Mouse (Mus musculus) neural tube, embryonic 14.5 days (tissue): ENCODE measurements around the gene Gm45837. TPM values are rescaled to one million over a fixed set of nuclear protein-coding genes. Genes with fewer than 3 reads are reported as not detected.

Experiments used
- ATAC-seq: fragments of 200-750 bp; cut with Nextera tagmentation; 2 replicates; pipeline ENCODE4 v1.8.0; 2017; ENCODE audit warnings: low read depth, mild to moderate bottlenecking, moderate TSS enrichment, moderate library complexity
- H3K27ac ChIP-seq: fragments of 300-500 bp; sonication (generic); 2 replicates; pipeline ENCODE4 v1.5.1; 2014; ENCODE audit warnings: low read depth, mild to moderate bottlenecking, control low read depth, low read length, moderate library complexity, mixed read lengths
- H3K27me3 ChIP-seq: fragments of 300-500 bp; sonication (generic); 2 replicates; pipeline ENCODE4 v1.6.1; 2014; ENCODE audit warnings: low read length; ENCODE audit not compliant: control insufficient read depth, insufficient read depth
- H3K36me3 ChIP-seq: fragments of 300-500 bp; sonication (generic); 2 replicates; pipeline ENCODE4 v1.6.1; 2014; ENCODE audit warnings: low read length, mixed read lengths; ENCODE audit not compliant: control insufficient read depth, insufficient read depth
- H3K4me1 ChIP-seq: fragments of 300-500 bp; sonication (generic); 2 replicates; pipeline ENCODE4 v1.6.1; 2014; ENCODE audit warnings: low read length; ENCODE audit not compliant: control insufficient read depth, insufficient read depth
- H3K4me2 ChIP-seq: fragments of 300-500 bp; sonication (generic); 2 replicates; pipeline ENCODE4 v1.6.1; 2014; ENCODE audit warnings: mild to moderate bottlenecking, low read depth, low read length, control low read depth
- H3K4me3 ChIP-seq: fragments of 300-500 bp; sonication (generic); 2 replicates; pipeline ENCODE4 v1.5.1; 2014; ENCODE audit warnings: low read depth, low read length, control low read depth, mixed read lengths
- H3K9ac ChIP-seq: fragments of 300-500 bp; sonication (generic); replicated peaks from 2 replicates; pipeline ENCODE4 v1.6.1; 2014; ENCODE audit warnings: low read depth, mild to moderate bottlenecking, control low read depth, low read length, mixed read lengths
- H3K9me3 ChIP-seq: fragments of 300-500 bp; sonication (generic); 2 replicates; pipeline ENCODE4 v1.6.1; 2016; ENCODE audit warnings: low read length; ENCODE audit not compliant: control insufficient read depth
- WGBS: fragments of 180-500 bp; shearing (Covaris S2); extraction: QIAGEN DNeasy Blood & Tissue Kit; methylation state at CpG from one replicate; pipeline ENCODE4 v1.1.7; 2014; 5-methylcytosine and 5-hydroxymethylcytosine counted together
- polyA plus RNA-seq: library from polyadenylated mRNA; unstranded; fragments of >200 nt; fragmentation: Nextera tagmentation; extraction: Ambion mirVana; gene quantifications from 2 replicates; pipeline ENCODE4 v1.2.1, GENCODE M21; 2014

Gm45837 gene
- polyA plus RNA-seq, 1 experiment from 2014 or later = not detected

- WGBS = 20% methylated on average over 8 of the region's 8 CpGs
- Histone ChIP-seq H3K36me3 (no peaks in the 10 kb centered on the region), H3K9ac (no peak overlapping the region), H3K27me3 (peaks cover 6% of the 10 kb centered on the region; the same call in 1 of the 2 replicates), H3K9me3 (no peaks in the 10 kb centered on the region), H3K27ac (no peak overlapping the region), H3K4me2 (no peak overlapping the region), H3K4me3 (no peak overlapping the region), H3K4me1 (no peaks in the 10 kb centered on the region)
- ATAC-seq = peak; percentile 18; the same call in 1 of the 2 replicates
These were observed 92.7 kb downstream of the Gm45837 start for GRCm38 (mm10) chr7:101503351-101503750.

DNA sequence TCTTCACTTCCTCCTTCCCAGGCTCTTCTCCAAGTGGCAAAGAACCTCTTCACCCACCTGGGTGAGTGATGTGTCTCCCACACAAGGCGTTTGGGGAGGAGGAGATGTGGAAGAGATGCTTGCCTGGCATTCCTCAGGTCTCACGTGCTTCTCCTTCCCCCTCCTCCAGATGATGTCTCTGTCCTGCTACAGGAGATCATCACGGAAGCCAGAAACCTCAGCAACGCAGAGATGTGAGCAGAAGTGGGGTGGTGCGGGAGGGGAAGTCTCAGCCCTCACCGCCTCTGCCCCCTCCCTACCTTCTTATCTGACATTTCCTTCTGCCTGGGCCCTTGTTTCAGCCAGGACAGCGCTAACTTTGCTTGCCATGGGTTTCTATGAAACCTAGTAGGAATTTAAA is 93.1 kb downstream of the Gm45837 start:
- no peak for ATAC-seq
- Histone ChIP-seq H3K27ac (no peak overlapping the region), H3K4me3 (no peak overlapping the region), H3K9ac (no peak overlapping the region), H3K4me2 (no peak overlapping the region), H3K36me3 (no peaks in the 10 kb centered on the region), H3K4me1 (no peaks in the 10 kb centered on the region), H3K9me3 (no peaks in the 10 kb centered on the region), H3K27me3 (peaks cover 6% of the 10 kb centered on the region; the same call in 1 of the 2 replicates)
- 45% methylated on average over 7 of the region's 7 CpGs for WGBS

DNA sequence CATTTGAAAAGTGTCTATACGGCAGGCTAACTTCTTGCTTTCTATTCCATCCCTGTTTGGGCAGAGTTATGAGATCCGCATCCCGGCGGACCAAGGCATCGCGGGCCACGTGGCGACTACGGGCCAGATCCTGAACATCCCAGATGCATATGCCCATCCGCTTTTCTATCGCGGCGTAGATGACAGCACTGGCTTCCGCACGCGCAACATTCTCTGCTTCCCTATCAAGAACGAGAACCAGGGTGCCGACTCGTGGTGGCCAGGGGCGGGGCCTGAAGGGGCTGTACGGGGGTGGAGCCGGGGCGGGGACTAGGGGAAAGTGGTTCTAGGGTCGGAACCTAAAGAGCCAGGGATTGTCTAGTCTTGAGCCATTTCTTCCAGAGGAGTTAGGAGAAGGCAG is 93.8 kb downstream of the Gm45837 start:
- no peaks in the 10 kb centered on the region for H3K9me3 ChIP-seq
- no peaks in the 10 kb centered on the region for H3K36me3 ChIP-seq
- WGBS = 3% methylated on average over 24 of the region's 24 CpGs
- H3K4me1 ChIP-seq = no peaks in the 10 kb centered on the region
- peak overlapping the region; percentile 7; the same call in 1 of the 2 replicates for H3K4me3 ChIP-seq
- H3K9ac ChIP-seq = no peak overlapping the region
- peak overlapping the region; percentile 43 for H3K4me2 ChIP-seq
- peaks cover 6% of the 10 kb centered on the region; the same call in 1 of the 2 replicates for H3K27me3 ChIP-seq
- peak; percentile 33; the same call in 1 of the 2 replicates for ATAC-seq
- no peak overlapping the region for H3K27ac ChIP-seq

DNA sequence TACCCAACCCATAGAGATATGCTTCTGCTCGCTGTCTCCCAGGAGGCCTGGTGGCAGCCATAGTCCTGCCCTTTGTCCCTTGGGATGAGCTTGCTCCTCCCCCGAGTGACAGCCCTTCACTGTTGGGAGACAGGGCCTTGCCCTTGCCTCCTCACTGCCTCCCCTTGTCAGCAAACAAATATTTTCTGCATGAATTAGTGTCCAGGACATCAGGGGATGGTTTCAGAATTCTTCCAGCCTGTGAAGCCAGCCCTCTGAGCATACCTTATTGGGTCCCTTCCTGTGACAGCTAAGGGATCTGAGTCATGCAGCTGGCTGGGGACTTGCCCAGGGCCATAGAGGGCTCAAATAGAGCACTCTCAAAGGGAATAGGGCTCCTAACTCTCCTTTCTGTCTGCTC is 98.5 kb downstream of the Gm45837 start:
- Histone ChIP-seq H3K27ac (no peak overlapping the region), H3K4me3 (no peak overlapping the region), H3K9ac (no peak overlapping the region), H3K36me3 (no peaks in the 10 kb centered on the region), H3K4me1 (peaks cover 4% of the 10 kb centered on the region; the same call in 1 of the 2 replicates), H3K4me2 (no peak overlapping the region), H3K27me3 (no peaks in the 10 kb centered on the region), H3K9me3 (no peaks in the 10 kb centered on the region)
- no peak for ATAC-seq
- 62% methylated on average over 2 of the region's 2 CpGs for WGBS

GRCm38 (mm10) chr7:101513655-101514054 is 103.0 kb downstream of the Gm45837 start:
- H3K9me3 ChIP-seq = no peaks in the 10 kb centered on the region
- no peak overlapping the region for H3K4me3 ChIP-seq
- no peak overlapping the region for H3K27ac ChIP-seq
- 50% methylated on average over 7 of the region's 7 CpGs for WGBS
- H3K36me3 ChIP-seq = no peaks in the 10 kb centered on the region
- no peak overlapping the region for H3K4me2 ChIP-seq
- H3K9ac ChIP-seq = no peak overlapping the region
- no peaks in the 10 kb centered on the region for H3K27me3 ChIP-seq
- no peak for ATAC-seq
- peaks cover 4% of the 10 kb centered on the region; the same call in 1 of the 2 replicates for H3K4me1 ChIP-seq

- Histone ChIP-seq H3K4me1 (peaks cover 4% of the 10 kb centered on the region; the same call in 1 of the 2 replicates), H3K9me3 (no peaks in the 10 kb centered on the region), H3K36me3 (no peaks in the 10 kb centered on the region), H3K27ac (no peak overlapping the region), H3K9ac (no peak overlapping the region), H3K4me2 (no peak overlapping the region), H3K27me3 (no peaks in the 10 kb centered on the region), H3K4me3 (no peak overlapping the region)
- ATAC-seq = no peak
- 74% methylated on average over 6 of the region's 6 CpGs for WGBS
These were observed 104.1 kb downstream of the Gm45837 start for GRCm38 (mm10) chr7:101514768-101515167.

DNA sequence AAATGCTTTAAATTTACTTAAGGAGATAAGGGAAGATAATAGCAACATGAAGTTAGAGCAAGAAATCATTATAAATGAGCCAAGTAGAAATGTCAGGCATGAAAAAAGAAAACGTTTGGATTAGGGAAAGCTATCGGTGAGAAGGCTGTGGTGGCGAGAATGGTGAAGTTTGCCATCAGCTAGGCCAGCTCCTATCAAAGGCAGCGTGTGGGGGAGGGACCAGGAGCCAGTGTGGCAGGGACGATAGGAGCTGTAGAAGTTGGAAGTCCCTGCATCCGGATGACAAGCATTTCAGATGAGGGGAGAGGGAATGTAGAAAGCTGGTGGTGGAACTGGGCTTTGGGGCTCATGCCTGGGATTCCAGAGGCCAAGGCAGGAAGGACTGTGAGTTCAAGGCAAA is 104.6 kb downstream of the Gm45837 start:
- Histone ChIP-seq H3K27me3 (no peaks in the 10 kb centered on the region), H3K4me3 (no peak overlapping the region), H3K27ac (no peak overlapping the region), H3K4me2 (no peak overlapping the region), H3K9me3 (no peaks in the 10 kb centered on the region), H3K9ac (no peak overlapping the region), H3K4me1 (peaks cover 4% of the 10 kb centered on the region; the same call in 1 of the 2 replicates), H3K36me3 (no peaks in the 10 kb centered on the region)
- 55% methylated on average over 6 of the region's 6 CpGs for WGBS
- ATAC-seq = no peak

GRCm38 (mm10) chr7:101516460-101516859 is 105.8 kb downstream of the Gm45837 start:
- ATAC-seq = no peak
- Histone ChIP-seq H3K4me2 (no peak overlapping the region), H3K4me1 (peaks cover 4% of the 10 kb centered on the region; the same call in 1 of the 2 replicates), H3K9me3 (no peaks in the 10 kb centered on the region), H3K4me3 (no peak overlapping the region), H3K9ac (no peak overlapping the region), H3K36me3 (no peaks in the 10 kb centered on the region), H3K27ac (no peak overlapping the region), H3K27me3 (no peaks in the 10 kb centered on the region)
- 65% methylated on average over 6 of the region's 6 CpGs for WGBS

DNA sequence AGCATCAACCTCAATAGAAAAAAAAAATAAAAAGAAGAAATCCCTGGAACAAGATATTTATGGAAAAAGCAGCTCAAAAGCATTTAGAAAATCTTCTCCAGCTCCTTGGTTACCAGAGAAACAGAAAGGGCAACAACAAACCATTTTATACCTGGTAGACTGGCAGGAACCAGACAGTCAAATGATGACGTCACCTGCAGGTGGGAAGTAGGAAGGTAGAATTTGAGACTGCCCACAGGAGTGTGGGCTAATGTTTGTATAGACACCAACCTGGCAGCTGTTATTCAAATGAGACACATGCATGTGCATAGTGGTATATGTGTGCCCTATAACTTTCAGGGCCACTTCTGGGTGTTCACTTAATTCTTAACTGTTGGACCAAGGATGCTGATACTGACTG is 111.0 kb downstream of the Gm45837 start:
- Histone ChIP-seq H3K36me3 (no peaks in the 10 kb centered on the region), H3K4me1 (no peaks in the 10 kb centered on the region), H3K4me2 (no peak overlapping the region), H3K27me3 (no peaks in the 10 kb centered on the region), H3K4me3 (no peak overlapping the region), H3K9ac (no peak overlapping the region), H3K9me3 (no peaks in the 10 kb centered on the region), H3K27ac (no peak overlapping the region)
- ATAC-seq = no peak
- 88% methylated on average over 1 of the region's 1 CpGs for WGBS
